Mouse (Mus musculus): ENCODE measurements around the gene Nmu. TPM values are rescaled to one million over a fixed set of nuclear protein-coding genes. Genes with fewer than 3 reads are reported as not detected.

The Nmu gene
- polyA plus RNA-seq, 1 experiment from 2014 or later: not detected

DNA sequence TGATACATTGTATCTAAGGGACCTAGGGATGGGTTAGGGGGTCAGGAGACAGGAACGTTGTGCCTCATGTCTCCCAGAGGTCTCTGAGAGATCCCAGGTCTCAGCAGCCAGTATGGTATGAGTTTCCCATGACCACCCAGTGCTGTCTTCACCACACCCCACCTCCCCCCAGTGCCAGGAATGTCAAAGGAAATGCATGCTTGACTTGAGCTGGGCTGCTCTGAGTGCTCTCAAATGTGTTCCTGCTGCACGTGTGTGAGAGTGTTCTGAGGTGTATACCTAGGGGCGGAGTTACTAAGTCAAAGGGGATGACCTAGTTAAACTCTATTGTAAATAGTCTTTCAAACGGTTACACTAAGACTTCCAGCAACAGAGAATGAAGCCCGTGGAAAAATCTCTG lies 1.8 kb upstream of the Nmu start:
- Histone ChIP-seq H3K4me3 (ENCODE audit: low read depth, low read length) (no peak overlapping the region), H3K4me2 (ENCODE audit: low read length) (no peak overlapping the region), H3K27me3 (replicated peaks; ENCODE audit: control insufficient read depth, insufficient read depth, low read length) (peaks cover 11% of the 10 kb centered on the region), H3K36me3 (ENCODE audit: control insufficient read depth, insufficient read depth, low read length) (no peaks in the 10 kb centered on the region), H3K4me1 (ENCODE audit: control insufficient read depth, insufficient read depth, low read length) (peaks cover 6% of the 10 kb centered on the region; the same call in 1 of the 2 replicates), H3K9me3 (replicated peaks; ENCODE audit: control insufficient read depth, low read length) (no peaks in the 10 kb centered on the region), H3K27ac (ENCODE audit: low read depth, low read length) (no peak overlapping the region), H3K9ac (ENCODE audit: low read length) (no peak overlapping the region)
- ATAC-seq: no peak
- no peak for DNase-seq (ENCODE audit: low spot score)
- WGBS: 41% methylated on average over 5 of the region's 5 CpGs

- H3K4me3 ChIP-seq (ENCODE audit: low read depth, low read length): no peak overlapping the region
- H3K4me2 ChIP-seq (ENCODE audit: low read length): no peak overlapping the region
- H3K27me3 ChIP-seq (replicated peaks; ENCODE audit: control insufficient read depth, insufficient read depth, low read length): peaks cover 11% of the 10 kb centered on the region
- H3K9ac ChIP-seq (ENCODE audit: low read length): no peak overlapping the region
- H3K36me3 ChIP-seq (ENCODE audit: control insufficient read depth, insufficient read depth, low read length): no peaks in the 10 kb centered on the region
- H3K27ac ChIP-seq (ENCODE audit: low read depth, low read length): no peak overlapping the region
- peaks cover 6% of the 10 kb centered on the region; the same call in 1 of the 2 replicates for H3K4me1 ChIP-seq (ENCODE audit: control insufficient read depth, insufficient read depth, low read length)
- H3K9me3 ChIP-seq (replicated peaks; ENCODE audit: control insufficient read depth, low read length): no peaks in the 10 kb centered on the region
- no peak for ATAC-seq
- WGBS: 66% methylated on average over 4 of the region's 4 CpGs
- DNase-seq (ENCODE audit: low spot score): peak; percentile 54
Measured at GRCm38 (mm10) chr5:76360786-76361185, 2.8 kb downstream of the Nmu start.

DNA sequence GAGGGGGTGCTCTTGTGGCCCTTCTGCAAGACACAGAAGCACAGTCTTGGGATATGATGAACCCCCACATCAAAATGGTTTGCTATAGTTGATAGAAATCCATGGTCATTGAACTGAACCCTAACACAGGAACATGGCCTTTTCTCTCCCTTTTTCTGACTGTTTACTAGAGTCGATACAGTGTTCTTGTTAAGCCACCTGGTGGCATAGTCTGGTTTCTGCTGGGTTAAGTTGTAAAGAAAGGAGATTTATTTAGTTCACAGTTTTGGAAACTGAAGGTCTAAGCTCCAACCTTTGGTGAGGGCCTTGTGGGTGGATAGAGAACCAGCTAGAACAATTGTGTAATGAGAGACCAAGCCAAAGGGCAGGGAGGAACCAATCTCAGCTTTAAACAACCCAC lies 3.5 kb downstream of the Nmu start:
- Histone ChIP-seq H3K4me1 (ENCODE audit: control insufficient read depth, insufficient read depth, low read length) (peaks cover 6% of the 10 kb centered on the region; the same call in 1 of the 2 replicates), H3K9ac (ENCODE audit: low read length) (no peak overlapping the region), H3K36me3 (ENCODE audit: control insufficient read depth, insufficient read depth, low read length) (no peaks in the 10 kb centered on the region), H3K4me2 (ENCODE audit: low read length) (no peak overlapping the region), H3K27me3 (replicated peaks; ENCODE audit: control insufficient read depth, insufficient read depth, low read length) (peaks cover 11% of the 10 kb centered on the region), H3K4me3 (ENCODE audit: low read depth, low read length) (no peak overlapping the region), H3K27ac (ENCODE audit: low read depth, low read length) (no peak overlapping the region), H3K9me3 (replicated peaks; ENCODE audit: control insufficient read depth, low read length) (no peaks in the 10 kb centered on the region)
- DNase-seq (ENCODE audit: low spot score) (no peak), ATAC-seq (no peak)
- 69% methylated on average over 1 of the region's 1 CpGs for WGBS

DNA sequence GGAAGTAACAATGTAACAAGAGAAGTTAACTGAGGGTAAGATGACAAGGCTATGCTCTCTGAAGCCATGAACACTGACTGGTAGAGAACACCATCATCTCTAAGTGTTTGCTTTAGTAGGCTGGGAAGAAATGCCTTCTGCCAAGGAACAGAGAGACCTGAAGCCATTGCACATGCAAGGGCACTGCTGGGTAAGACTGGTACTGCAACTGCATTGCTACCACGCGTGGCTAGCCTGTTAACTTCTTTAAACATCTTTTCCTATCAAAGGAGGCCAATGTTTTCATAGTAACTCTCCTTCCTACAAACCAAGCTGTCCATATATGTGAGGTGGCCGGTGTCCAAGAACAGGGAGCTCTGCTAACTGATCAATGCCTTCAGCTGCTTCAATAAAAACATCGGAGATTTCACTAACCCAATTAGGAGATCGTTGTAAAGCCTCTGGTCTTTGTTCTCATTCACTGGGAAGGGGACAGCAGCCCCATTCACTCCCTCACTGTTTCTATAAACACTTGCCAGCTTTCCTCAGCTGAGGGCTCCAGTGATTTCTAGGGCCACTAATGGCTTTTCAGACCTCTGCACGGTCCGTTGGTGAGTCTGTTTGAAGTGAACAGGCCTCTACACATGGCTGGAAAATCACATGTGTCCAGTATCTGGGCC lies 11.5 kb downstream of the Nmu start:
- no peak overlapping the region for H3K27ac ChIP-seq (ENCODE audit: low read depth, low read length)
- H3K36me3 ChIP-seq (ENCODE audit: control insufficient read depth, insufficient read depth, low read length): no peaks in the 10 kb centered on the region
- H3K4me1 ChIP-seq (ENCODE audit: control insufficient read depth, insufficient read depth, low read length): no peaks in the 10 kb centered on the region; the same call in 1 of the 2 replicates
- H3K4me3 ChIP-seq (ENCODE audit: low read depth, low read length): no peak overlapping the region
- ATAC-seq: peak; percentile 90
- H3K4me2 ChIP-seq (ENCODE audit: low read length): no peak overlapping the region
- peak; percentile 84 for DNase-seq (ENCODE audit: low spot score)
- H3K9me3 ChIP-seq (replicated peaks; ENCODE audit: control insufficient read depth, low read length): no peaks in the 10 kb centered on the region
- WGBS: 5% methylated on average over 7 of the region's 7 CpGs
- no peaks in the 10 kb centered on the region for H3K27me3 ChIP-seq (replicated peaks; ENCODE audit: control insufficient read depth, insufficient read depth, low read length)
- no peak overlapping the region for H3K9ac ChIP-seq (ENCODE audit: low read length)

GRCm38 (mm10) chr5:76351537-76351936 lies 12.1 kb downstream of the Nmu start:
- no peak for ATAC-seq
- Histone ChIP-seq H3K27ac (ENCODE audit: low read depth, low read length) (no peak overlapping the region), H3K4me1 (ENCODE audit: control insufficient read depth, insufficient read depth, low read length) (peaks cover 1% of the 10 kb centered on the region), H3K9ac (ENCODE audit: low read length) (no peak overlapping the region), H3K4me2 (ENCODE audit: low read length) (no peak overlapping the region), H3K27me3 (replicated peaks; ENCODE audit: control insufficient read depth, insufficient read depth, low read length) (no peaks in the 10 kb centered on the region), H3K36me3 (ENCODE audit: control insufficient read depth, insufficient read depth, low read length) (no peaks in the 10 kb centered on the region), H3K9me3 (replicated peaks; ENCODE audit: control insufficient read depth, low read length) (no peaks in the 10 kb centered on the region), H3K4me3 (ENCODE audit: low read depth, low read length) (no peak overlapping the region)
- whole genome bisulfite sequencing: 84% methylated on average over 5 of the region's 5 CpGs
- DNase-seq (ENCODE audit: low spot score): no peak

GRCm38 (mm10) chr5:76346137-76346536 lies 17.5 kb downstream of the Nmu start:
- no peaks in the 10 kb centered on the region for H3K36me3 ChIP-seq (ENCODE audit: control insufficient read depth, insufficient read depth, low read length)
- ATAC-seq: peak; percentile 91
- no peaks in the 10 kb centered on the region for H3K27me3 ChIP-seq (replicated peaks; ENCODE audit: control insufficient read depth, insufficient read depth, low read length)
- peaks cover 3% of the 10 kb centered on the region; the same call in 1 of the 2 replicates for H3K4me1 ChIP-seq (ENCODE audit: control insufficient read depth, insufficient read depth, low read length)
- no peak overlapping the region for H3K9ac ChIP-seq (ENCODE audit: low read length)
- H3K9me3 ChIP-seq (replicated peaks; ENCODE audit: control insufficient read depth, low read length): no peaks in the 10 kb centered on the region
- no peak overlapping the region for H3K4me2 ChIP-seq (ENCODE audit: low read length)
- H3K27ac ChIP-seq (ENCODE audit: low read depth, low read length): no peak overlapping the region
- DNase-seq (ENCODE audit: low spot score): peak; percentile 85
- WGBS: 22% methylated on average over 2 of the region's 2 CpGs
- H3K4me3 ChIP-seq (ENCODE audit: low read depth, low read length): no peak overlapping the region

DNA sequence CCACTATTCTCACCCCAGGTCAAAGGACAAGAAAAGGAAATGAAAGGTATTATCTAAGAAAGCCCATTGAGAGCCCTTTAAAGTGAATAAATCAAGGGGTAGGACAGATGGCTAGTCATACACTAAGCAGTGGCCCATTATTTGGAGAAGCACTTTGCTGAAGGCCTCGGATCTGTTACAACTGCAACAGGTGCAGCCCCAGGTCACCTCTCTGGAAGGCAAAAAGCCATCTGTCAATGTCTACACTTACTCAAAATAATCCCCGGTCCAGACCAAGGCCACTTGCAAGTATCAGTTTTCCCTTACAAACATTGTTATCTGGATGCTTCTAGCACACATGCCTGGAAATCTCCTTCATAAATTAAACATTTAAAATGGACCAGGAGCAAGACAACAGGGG lies 22.7 kb downstream of the Nmu start:
- Histone ChIP-seq H3K27me3 (replicated peaks; ENCODE audit: control insufficient read depth, insufficient read depth, low read length) (no peaks in the 10 kb centered on the region), H3K27ac (ENCODE audit: low read depth, low read length) (no peak overlapping the region), H3K9ac (ENCODE audit: low read length) (no peak overlapping the region), H3K36me3 (ENCODE audit: control insufficient read depth, insufficient read depth, low read length) (no peaks in the 10 kb centered on the region), H3K4me1 (ENCODE audit: control insufficient read depth, insufficient read depth, low read length) (no peaks in the 10 kb centered on the region), H3K9me3 (replicated peaks; ENCODE audit: control insufficient read depth, low read length) (no peaks in the 10 kb centered on the region), H3K4me3 (ENCODE audit: low read depth, low read length) (no peak overlapping the region), H3K4me2 (ENCODE audit: low read length) (no peak overlapping the region)
- WGBS: 87% methylated on average over 2 of the region's 2 CpGs
- no peak for ATAC-seq
- no peak for DNase-seq (ENCODE audit: low spot score)

- Histone ChIP-seq H3K27me3 (replicated peaks; ENCODE audit: control insufficient read depth, insufficient read depth, low read length) (no peaks in the 10 kb centered on the region), H3K36me3 (ENCODE audit: control insufficient read depth, insufficient read depth, low read length) (no peaks in the 10 kb centered on the region), H3K4me1 (ENCODE audit: control insufficient read depth, insufficient read depth, low read length) (no peaks in the 10 kb centered on the region), H3K4me3 (ENCODE audit: low read depth, low read length) (no peak overlapping the region), H3K4me2 (ENCODE audit: low read length) (no peak overlapping the region), H3K27ac (ENCODE audit: low read depth, low read length) (no peak overlapping the region), H3K9me3 (replicated peaks; ENCODE audit: control insufficient read depth, low read length) (no peaks in the 10 kb centered on the region), H3K9ac (ENCODE audit: low read length) (no peak overlapping the region)
- WGBS: 85% methylated on average over 8 of the region's 8 CpGs
- ATAC-seq: no peak
- DNase-seq (ENCODE audit: low spot score): no peak
Measured at GRCm38 (mm10) chr5:76337100-76337499, 26.5 kb downstream of the Nmu start.

DNA sequence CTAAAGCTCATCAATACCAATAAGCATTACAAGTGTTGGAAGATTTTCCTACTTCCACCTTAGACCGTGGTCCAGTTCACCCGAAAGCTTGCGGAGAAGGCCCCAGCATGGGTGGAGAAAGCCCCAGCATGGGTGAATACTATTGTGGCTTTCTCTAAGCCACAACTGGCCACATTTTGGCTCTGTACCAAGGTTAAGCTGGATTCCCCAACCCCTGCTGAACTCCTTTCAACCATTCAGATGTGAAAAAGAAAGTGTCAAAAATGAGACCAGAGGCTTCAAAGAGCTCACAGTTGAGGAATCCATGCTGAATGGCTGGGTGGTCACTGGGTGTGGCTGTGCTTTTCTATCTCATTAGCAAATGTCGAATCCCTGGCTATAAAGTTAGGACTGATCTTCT lies 29.8 kb downstream of the Nmu start:
- H3K4me2 ChIP-seq (ENCODE audit: low read length): no peak overlapping the region
- no peak overlapping the region for H3K4me3 ChIP-seq (ENCODE audit: low read depth, low read length)
- H3K9me3 ChIP-seq (replicated peaks; ENCODE audit: control insufficient read depth, low read length): no peaks in the 10 kb centered on the region
- H3K4me1 ChIP-seq (ENCODE audit: control insufficient read depth, insufficient read depth, low read length): no peaks in the 10 kb centered on the region
- WGBS: 52% methylated on average over 4 of the region's 4 CpGs
- no peaks in the 10 kb centered on the region for H3K27me3 ChIP-seq (replicated peaks; ENCODE audit: control insufficient read depth, insufficient read depth, low read length)
- no peak overlapping the region for H3K9ac ChIP-seq (ENCODE audit: low read length)
- no peak overlapping the region for H3K27ac ChIP-seq (ENCODE audit: low read depth, low read length)
- H3K36me3 ChIP-seq (ENCODE audit: control insufficient read depth, insufficient read depth, low read length): no peaks in the 10 kb centered on the region
- ATAC-seq: no peak
- DNase-seq (ENCODE audit: low spot score): peak; percentile 4
